Mouse (Mus musculus) midbrain, postnatal 0 days (tissue): ENCODE measurements at regions not wholly inside any gene's neighbourhood (a gene's known extent, or its start where the extent isn't known, plus 50 kb on each side); places are given as distances from the start of the nearest gene placed in this dataset.
A peak's percentile ranks its signal among the peaks of the same experiment; 100 is the strongest.

Source experiments
- ATAC-seq: fragments of 200-750 bp; cut with Nextera tagmentation; 2 replicates; pipeline ENCODE4 v1.8.0; 2017; ENCODE audit warnings: moderate number of reproducible peaks, mild to moderate bottlenecking, moderate TSS enrichment, moderate library complexity; ENCODE audit not compliant: low FRiP score
- DNase-seq: peaks from one replicate; pipeline ENCODE4 v3.0.0-alpha.2; 2015; ENCODE audit warnings: low spot score
- H3K27ac ChIP-seq: fragments of 300-500 bp; sonication (generic); 2 replicates; pipeline ENCODE4 v1.5.1; 2014; ENCODE audit warnings: low read depth, mild to moderate bottlenecking, low read length, mixed read lengths
- H3K27me3 ChIP-seq: fragments of 300-500 bp; sonication (generic); 2 replicates; pipeline ENCODE4 v1.6.1; 2014; ENCODE audit warnings: low read length, control low read depth, mixed read lengths; ENCODE audit not compliant: insufficient read depth
- H3K36me3 ChIP-seq: fragments of 300-500 bp; sonication (generic); 2 replicates; pipeline ENCODE4 v1.6.1; 2014; ENCODE audit warnings: low read length, control low read depth, mixed read lengths; ENCODE audit not compliant: insufficient read depth
- H3K4me1 ChIP-seq: fragments of 300-500 bp; sonication (generic); 2 replicates; pipeline ENCODE4 v1.6.1; 2014; ENCODE audit warnings: mild to moderate bottlenecking, control low read depth, antibody characterized with exemption, low read length, mixed read lengths; ENCODE audit not compliant: insufficient read depth
- H3K4me2 ChIP-seq: fragments of 300-500 bp; sonication (generic); 2 replicates; pipeline ENCODE4 v1.6.1; 2014; ENCODE audit warnings: low read depth, mild to moderate bottlenecking, low read length, mixed read lengths; ENCODE audit not compliant: poor library complexity, severe bottlenecking
- H3K4me3 ChIP-seq: fragments of 300-500 bp; sonication (generic); 2 replicates; pipeline ENCODE4 v1.5.1; 2014; ENCODE audit warnings: low read depth, mild to moderate bottlenecking, low read length, moderate library complexity
- H3K9ac ChIP-seq: fragments of 300-500 bp; sonication (generic); replicated peaks from 2 replicates; pipeline ENCODE4 v1.6.1; 2014; ENCODE audit warnings: mild to moderate bottlenecking, low read length, moderate library complexity, mixed read lengths; ENCODE audit not compliant: poor library complexity, severe bottlenecking
- H3K9me3 ChIP-seq: fragments of 300-500 bp; sonication (generic); 2 replicates; pipeline ENCODE4 v1.6.1; 2016; ENCODE audit warnings: low read length, control low read depth
- CTCF ChIP-seq: IDR thresholded peaks from 2 replicates; pipeline ENCODE4 v1.5.1; 2016; ENCODE audit warnings: antibody characterized with exemption, mild to moderate bottlenecking
- WGBS: fragments of 180-500 bp; shearing (Covaris S2); extraction: QIAGEN DNeasy Blood & Tissue Kit; methylation state at CpG from one replicate; pipeline ENCODE4 v1.1.7; 2014; 5-methylcytosine and 5-hydroxymethylcytosine counted together

GRCm38 (mm10) chr11:57414697-57415096 is 103.7 kb downstream of the Fam114a2 start:
- Histone ChIP-seq H3K27me3 (no peaks in the 10 kb centered on the region), H3K4me3 (no peak overlapping the region), H3K4me2 (no peak overlapping the region), H3K27ac (no peak overlapping the region), H3K4me1 (no peaks in the 10 kb centered on the region), H3K9ac (no peak overlapping the region), H3K9me3 (no peaks in the 10 kb centered on the region), H3K36me3 (no peaks in the 10 kb centered on the region)
- TF ChIP-seq CTCF: no peak
- DNase-seq (peak; percentile 28), ATAC-seq (peak; percentile 23; the same call in 1 of the 2 replicates)
- 33% methylated on average over 7 of the region's 7 CpGs for WGBS

- no peaks in the 10 kb centered on the region for H3K36me3 ChIP-seq
- H3K27ac ChIP-seq: no peak overlapping the region
- no peak overlapping the region for H3K4me2 ChIP-seq
- DNase-seq (no peak), ATAC-seq (no peak)
- H3K9ac ChIP-seq: no peak overlapping the region
- 70% methylated on average over 4 of the region's 4 CpGs for WGBS
- no peaks in the 10 kb centered on the region for H3K27me3 ChIP-seq
- no peak overlapping the region for H3K4me3 ChIP-seq
- H3K9me3 ChIP-seq: no peaks in the 10 kb centered on the region
- TF ChIP-seq CTCF: no peak
- H3K4me1 ChIP-seq: no peaks in the 10 kb centered on the region
Observed at GRCm38 (mm10) chr11:57413271-57413670, 105.1 kb downstream of the Fam114a2 start.

DNA sequence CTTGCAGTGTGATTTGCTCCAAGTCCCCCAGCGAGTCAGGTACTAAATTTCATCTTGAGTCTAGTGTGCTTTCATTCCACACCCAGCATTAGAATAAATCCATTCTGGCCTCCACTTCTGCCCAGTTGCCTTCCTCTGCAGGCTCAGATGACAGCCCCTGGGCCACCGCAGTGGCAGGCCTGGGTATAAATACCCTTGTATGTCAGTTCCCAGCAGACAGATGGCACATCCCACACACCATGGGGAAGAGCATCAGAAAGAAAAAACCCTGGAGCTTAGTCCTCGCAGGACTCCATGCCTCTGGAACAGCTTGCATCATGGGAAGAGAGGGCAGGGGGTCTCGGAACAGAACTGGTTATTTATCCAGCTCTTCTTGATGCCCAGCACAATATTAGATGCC is 105.7 kb downstream of the Fam114a2 start:
- Histone ChIP-seq H3K9ac (no peak overlapping the region), H3K36me3 (no peaks in the 10 kb centered on the region), H3K27ac (no peak overlapping the region), H3K4me2 (no peak overlapping the region), H3K4me3 (no peak overlapping the region), H3K4me1 (no peaks in the 10 kb centered on the region), H3K9me3 (no peaks in the 10 kb centered on the region), H3K27me3 (no peaks in the 10 kb centered on the region)
- ATAC-seq (no peak), DNase-seq (no peak)
- no peak for TF ChIP-seq CTCF
- 69% methylated on average over 4 of the region's 4 CpGs for WGBS

GRCm38 (mm10) chr11:57404172-57404571 is 114.2 kb downstream of the Fam114a2 start:
- H3K4me2 ChIP-seq: no peak overlapping the region
- no peaks in the 10 kb centered on the region for H3K9me3 ChIP-seq
- no peak overlapping the region for H3K4me3 ChIP-seq
- H3K4me1 ChIP-seq: no peaks in the 10 kb centered on the region
- no peak overlapping the region for H3K9ac ChIP-seq
- no peaks in the 10 kb centered on the region for H3K27me3 ChIP-seq
- 78% methylated on average over 9 of the region's 9 CpGs for WGBS
- H3K36me3 ChIP-seq: no peaks in the 10 kb centered on the region
- no peak overlapping the region for H3K27ac ChIP-seq
- no peak for ATAC-seq
- DNase-seq: peak; percentile 57
- TF ChIP-seq CTCF: no peak

DNA sequence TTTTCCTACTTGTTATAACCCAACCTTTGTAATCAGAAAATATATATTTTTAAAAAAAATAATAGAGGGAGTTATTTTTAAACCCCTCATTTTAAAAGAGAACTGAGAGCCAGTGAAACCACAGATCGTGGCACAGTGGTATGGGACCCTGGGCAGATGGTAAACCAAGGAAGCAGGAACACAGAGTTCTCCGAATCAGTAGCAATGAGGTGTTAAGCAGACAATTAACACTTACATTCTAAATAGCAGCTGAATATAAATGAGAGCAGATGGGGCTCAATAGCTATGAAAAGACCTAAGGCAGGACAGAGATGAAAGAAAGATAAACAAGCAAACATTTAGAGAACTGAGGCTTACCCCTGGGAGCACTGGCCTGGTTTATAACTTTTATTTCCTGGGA is 116.8 kb downstream of the Fam114a2 start:
- no peak overlapping the region for H3K9ac ChIP-seq
- no peak for DNase-seq
- H3K27ac ChIP-seq: no peak overlapping the region
- H3K9me3 ChIP-seq: no peaks in the 10 kb centered on the region
- H3K4me3 ChIP-seq: no peak overlapping the region
- no peaks in the 10 kb centered on the region for H3K36me3 ChIP-seq
- ATAC-seq: no peak
- no peak overlapping the region for H3K4me2 ChIP-seq
- WGBS: 55% methylated on average over 2 of the region's 2 CpGs
- no peaks in the 10 kb centered on the region for H3K4me1 ChIP-seq
- TF ChIP-seq CTCF: no peak
- no peaks in the 10 kb centered on the region for H3K27me3 ChIP-seq

DNA sequence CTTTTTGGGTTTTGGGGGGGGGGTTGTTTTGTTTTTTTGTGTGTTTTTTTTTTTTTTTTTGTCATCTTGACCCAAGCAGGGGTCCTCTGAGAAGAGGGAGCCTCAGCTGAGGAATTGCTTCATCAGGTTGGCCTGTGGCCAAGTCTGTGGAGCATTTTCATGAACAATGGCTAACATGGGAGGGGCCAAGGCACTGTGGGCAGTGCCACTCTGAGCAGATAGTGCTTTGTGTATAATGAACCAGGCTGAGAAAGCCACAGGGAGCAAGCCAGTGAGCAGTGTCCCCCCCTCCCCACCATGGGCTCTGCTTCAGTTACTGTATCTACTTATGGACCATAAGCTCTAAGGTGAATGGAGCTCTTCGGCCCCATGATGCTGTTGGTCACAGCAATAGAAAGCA is 119.1 kb downstream of the Fam114a2 start:
- ATAC-seq (no peak), DNase-seq (no peak)
- H3K9me3 ChIP-seq: no peaks in the 10 kb centered on the region
- H3K4me2 ChIP-seq: no peak overlapping the region
- WGBS: 100% methylated on average over 1 of the region's 1 CpGs
- H3K27me3 ChIP-seq: no peaks in the 10 kb centered on the region
- H3K4me1 ChIP-seq: no peaks in the 10 kb centered on the region
- H3K36me3 ChIP-seq: no peaks in the 10 kb centered on the region
- no peak overlapping the region for H3K27ac ChIP-seq
- TF ChIP-seq CTCF: no peak
- no peak overlapping the region for H3K4me3 ChIP-seq
- H3K9ac ChIP-seq: no peak overlapping the region

DNA sequence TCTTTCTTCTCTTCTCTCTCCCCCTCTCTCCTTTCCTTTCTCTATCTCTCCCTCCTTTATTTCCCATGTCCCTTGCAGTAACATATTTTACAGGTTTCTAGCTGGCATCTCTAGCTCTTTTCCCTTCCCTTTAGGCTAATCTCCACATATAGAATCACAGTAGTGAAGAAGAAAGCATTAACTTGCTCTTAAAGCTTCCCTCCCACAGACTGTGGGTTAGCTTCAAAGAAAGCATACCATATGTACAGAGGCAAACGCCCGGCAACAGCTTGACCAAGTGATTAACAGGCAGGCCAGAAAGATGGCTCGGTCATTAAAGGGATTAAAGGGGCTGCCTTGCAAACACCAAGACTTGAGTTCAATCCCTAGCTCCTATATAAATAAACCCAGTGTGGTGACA is 122.0 kb downstream of the Fam114a2 start:
- H3K27ac ChIP-seq: no peak overlapping the region
- H3K9ac ChIP-seq: no peak overlapping the region
- DNase-seq (no peak), ATAC-seq (no peak)
- TF ChIP-seq CTCF: no peak
- no peaks in the 10 kb centered on the region for H3K36me3 ChIP-seq
- WGBS: 13% methylated on average over 3 of the region's 3 CpGs
- no peaks in the 10 kb centered on the region for H3K27me3 ChIP-seq
- no peaks in the 10 kb centered on the region for H3K4me1 ChIP-seq
- no peak overlapping the region for H3K4me3 ChIP-seq
- H3K9me3 ChIP-seq: no peaks in the 10 kb centered on the region
- H3K4me2 ChIP-seq: no peak overlapping the region
